Mouse (Mus musculus) forebrain, embryonic 12.5 days (tissue): Measurements from ENCODE around the gene Olfr1208. TPM values are rescaled to one million over a fixed set of nuclear protein-coding genes. Genes with fewer than 3 reads are reported as not detected.

Experiments
- ATAC-seq: fragments of 200-750 bp; cut with Nextera tagmentation; 2 replicates; pipeline ENCODE4 v1.8.0; 2017; ENCODE audit warnings: moderate TSS enrichment; ENCODE audit not compliant: low FRiP score
- H3K27ac ChIP-seq: fragments of 300-500 bp; sonication (generic); 2 replicates; pipeline ENCODE4 v1.5.1; 2016; ENCODE audit warnings: mild to moderate bottlenecking
- H3K27me3 ChIP-seq: fragments of 300-500 bp; sonication (generic); 2 replicates; pipeline ENCODE4 v1.6.1; 2016; ENCODE audit warnings: mild to moderate bottlenecking
- H3K36me3 ChIP-seq: fragments of 300-500 bp; sonication (generic); replicated peaks from 2 replicates; pipeline ENCODE4 v1.6.1; 2016; ENCODE audit warnings: mild to moderate bottlenecking
- H3K4me1 ChIP-seq: fragments of 300-500 bp; sonication (generic); 2 replicates; pipeline ENCODE4 v1.6.1; 2016
- H3K4me2 ChIP-seq: fragments of 300-500 bp; sonication (generic); 2 replicates; pipeline ENCODE4 v1.6.1; 2016; ENCODE audit warnings: mild to moderate bottlenecking, moderate library complexity
- H3K4me3 ChIP-seq: fragments of 300-500 bp; sonication (generic); replicated peaks from 2 replicates; pipeline ENCODE4 v1.5.1; 2016; ENCODE audit warnings: mild to moderate bottlenecking
- H3K9ac ChIP-seq: fragments of 300-500 bp; sonication (generic); 2 replicates; pipeline ENCODE4 v1.6.1; 2016; ENCODE audit warnings: mild to moderate bottlenecking
- H3K9me3 ChIP-seq: fragments of 300-500 bp; sonication (generic); 2 replicates; pipeline ENCODE4 v1.6.1; 2016
- WGBS: fragments of 180-500 bp; shearing (Covaris S2); methylation state at CpG from one replicate; pipeline ENCODE4 v1.1.7; 2016; 5-methylcytosine and 5-hydroxymethylcytosine counted together
- polyA plus RNA-seq: library from polyadenylated mRNA; unstranded; fragments of >200 nt; fragmentation: Nextera tagmentation; extraction: Ambion mirVana; gene quantifications from 2 replicates; pipeline ENCODE4 v1.2.1, GENCODE M21; 2016

Olfr1208 gene
- polyA plus RNA-seq: not detected in 2 replicates

DNA sequence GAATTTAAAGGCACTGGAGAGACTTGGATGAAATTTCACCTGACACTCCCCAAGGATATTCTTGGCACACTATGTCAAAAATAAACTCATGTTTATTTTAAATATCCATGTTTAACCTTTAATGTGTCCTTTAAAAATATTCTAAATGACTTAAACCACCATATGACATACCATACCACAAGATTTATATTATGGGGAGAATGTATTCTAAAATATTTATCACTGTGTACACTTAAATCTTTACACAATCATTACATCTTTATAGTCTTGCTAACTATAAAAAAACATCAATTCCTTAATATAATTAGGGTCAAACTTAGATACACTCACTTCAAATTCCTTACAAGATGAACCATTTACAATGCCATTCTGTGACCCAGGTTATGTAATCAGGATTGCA, at the start of gene Olfr1208:
TSS of gene Olfr1208 (minus strand) at position 101 of the 400 bp plus-strand sequence.
- Histone ChIP-seq H3K4me1 (no peaks in the 10 kb centered on the region), H3K9ac (no peak within 1 kb of the TSS), H3K9me3 (no peaks in the 10 kb centered on the region), H3K36me3 (no peaks in the 10 kb centered on the region), H3K27me3 (no peaks in the 10 kb centered on the region), H3K4me2 (no peak within 1 kb of the TSS), H3K4me3 (no peak within 1 kb of the TSS), H3K27ac (no peak within 1 kb of the TSS)
- ATAC-seq: no peak

DNA sequence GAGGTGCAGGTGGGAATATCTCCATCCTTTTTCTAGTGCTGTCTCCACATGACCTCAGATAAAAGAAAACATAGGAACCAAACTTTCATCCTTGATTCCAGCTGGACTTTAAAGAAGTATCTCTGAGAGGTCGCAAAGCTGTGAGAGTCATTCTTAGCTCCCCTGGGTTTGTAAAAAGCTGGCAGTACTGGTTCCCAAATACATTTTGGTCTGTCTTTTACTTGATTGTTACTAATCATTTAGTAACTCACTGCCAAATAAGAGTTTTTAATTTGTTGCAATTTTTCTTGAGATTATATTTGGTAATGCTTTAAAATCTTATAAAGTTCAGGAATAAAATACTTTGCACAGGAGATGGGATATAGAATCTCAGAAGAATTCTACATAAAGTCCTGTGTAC, 35.9 kb upstream of the Olfr1208 start, which contains the start of gene Olfr1211:
TSS of gene Olfr1211 (minus strand) at position 101 of the 400 bp plus-strand sequence.
- H3K9ac ChIP-seq: no peak within 1 kb of the TSS
- no peak within 1 kb of the TSS for H3K27ac ChIP-seq
- H3K4me3 ChIP-seq: no peak within 1 kb of the TSS
- WGBS: 90% methylated on average over 1 of the region's 1 CpGs
- H3K4me2 ChIP-seq: no peak within 1 kb of the TSS
- no peaks in the 10 kb centered on the region for H3K4me1 ChIP-seq
- H3K36me3 ChIP-seq: no peaks in the 10 kb centered on the region
- no peaks in the 10 kb centered on the region for H3K27me3 ChIP-seq
- H3K9me3 ChIP-seq: no peaks in the 10 kb centered on the region
- ATAC-seq: no peak

DNA sequence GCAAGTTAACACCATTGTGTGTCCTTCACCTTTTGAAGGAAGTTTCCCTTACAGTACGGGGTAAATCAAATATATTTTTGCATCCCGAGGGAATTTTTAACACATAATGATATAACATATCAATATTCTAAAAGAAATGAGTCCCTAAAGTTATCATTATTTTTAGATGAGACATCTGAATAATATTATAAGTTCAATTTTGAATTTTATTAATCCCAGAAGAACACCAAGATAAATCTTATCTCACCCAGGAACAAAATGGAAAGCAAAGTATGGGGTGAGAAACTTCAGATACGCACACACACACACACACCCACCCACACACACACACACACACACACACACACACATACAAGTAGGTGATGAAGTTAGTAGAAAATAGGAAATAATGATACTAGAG, 12.9 kb upstream of the Olfr1208 start, which contains the start of gene Olfr1209:
TSS of gene Olfr1209 (minus strand) at position 101 of the 400 bp plus-strand sequence.
- Histone ChIP-seq H3K27me3 (no peaks in the 10 kb centered on the region), H3K36me3 (no peaks in the 10 kb centered on the region), H3K9ac (no peak within 1 kb of the TSS), H3K4me2 (no peak within 1 kb of the TSS), H3K4me1 (no peaks in the 10 kb centered on the region), H3K4me3 (no peak within 1 kb of the TSS), H3K27ac (no peak within 1 kb of the TSS), H3K9me3 (no peaks in the 10 kb centered on the region)
- no peak for ATAC-seq
- 81% methylated on average over 3 of the region's 3 CpGs for WGBS

DNA sequence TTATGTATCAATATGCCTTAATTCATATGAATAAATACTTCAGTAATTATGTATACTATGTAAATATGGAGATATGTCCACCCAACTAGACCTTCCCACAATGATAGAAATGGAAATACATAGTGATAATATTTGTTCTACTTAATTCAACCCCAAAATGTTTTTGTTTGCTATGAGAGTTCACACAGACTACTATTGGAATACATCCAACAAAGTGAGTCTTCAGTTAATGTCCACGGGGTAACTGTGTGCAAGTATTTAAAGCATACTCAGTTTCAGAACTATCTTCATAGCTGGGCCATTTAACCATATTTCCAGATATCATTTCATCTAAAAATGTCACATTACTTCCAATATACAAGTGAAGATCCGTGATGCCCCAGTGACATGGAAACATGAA, 39.2 kb downstream of the Olfr1208 start, which contains the start of gene Olfr1206:
TSS of gene Olfr1206 (plus strand) at position 301 of the 400 bp plus-strand sequence.
- no peaks in the 10 kb centered on the region for H3K36me3 ChIP-seq
- no peaks in the 10 kb centered on the region for H3K4me1 ChIP-seq
- no peaks in the 10 kb centered on the region for H3K27me3 ChIP-seq
- H3K9me3 ChIP-seq: no peaks in the 10 kb centered on the region
- ATAC-seq: no peak
- H3K4me3 ChIP-seq: no peak within 1 kb of the TSS
- H3K4me2 ChIP-seq: no peak within 1 kb of the TSS
- H3K9ac ChIP-seq: no peak within 1 kb of the TSS
- 90% methylated on average over 2 of the region's 2 CpGs for WGBS
- H3K27ac ChIP-seq: no peak within 1 kb of the TSS

DNA sequence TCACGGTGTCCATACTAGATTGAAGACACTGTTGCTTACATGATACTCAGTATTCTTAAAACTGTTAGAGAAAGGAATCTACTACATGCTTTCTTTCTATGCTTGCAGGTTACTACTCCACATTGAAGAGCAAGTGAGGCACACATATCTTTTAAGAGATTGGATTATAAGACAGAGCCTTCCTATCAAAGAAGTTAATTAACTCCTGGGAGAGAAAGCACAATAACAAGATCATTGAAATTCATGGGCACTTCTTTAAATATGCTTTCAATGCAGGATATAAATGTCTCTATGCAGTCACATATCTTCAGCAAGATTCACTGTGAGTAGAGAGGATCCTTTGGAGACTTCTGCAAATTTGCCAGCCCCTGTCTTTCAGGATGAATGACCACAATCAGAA, 53.1 kb downstream of the Olfr1208 start, which contains the start of gene Olfr1204:
TSS of gene Olfr1204 (plus strand) at position 301 of the 400 bp plus-strand sequence.
- 97% methylated on average over 1 of the region's 1 CpGs for WGBS
- H3K27me3 ChIP-seq: no peaks in the 10 kb centered on the region
- no peaks in the 10 kb centered on the region for H3K36me3 ChIP-seq
- ATAC-seq: no peak
- no peaks in the 10 kb centered on the region for H3K9me3 ChIP-seq
- H3K9ac ChIP-seq: no peak within 1 kb of the TSS
- no peak within 1 kb of the TSS for H3K4me2 ChIP-seq
- H3K4me3 ChIP-seq: no peak within 1 kb of the TSS
- no peaks in the 10 kb centered on the region for H3K4me1 ChIP-seq
- H3K27ac ChIP-seq: no peak within 1 kb of the TSS

Other genes with a start within 250 kb of the Olfr1208 start
- not detected in 2 replicates for gene Olfr1193, start 226.7 kb downstream of the Olfr1208 start, polyA plus RNA-seq
- gene Olfr1195, start 213.1 kb downstream of the Olfr1208 start, polyA plus RNA-seq: not detected in 2 replicates
- gene Olfr1196, start 197.7 kb downstream of the Olfr1208 start, polyA plus RNA-seq: not detected in 2 replicates
- gene Olfr1197, start 169.9 kb downstream of the Olfr1208 start, polyA plus RNA-seq: not detected in 2 replicates
- not detected in 2 replicates for gene Olfr1198, start 150.9 kb downstream of the Olfr1208 start, polyA plus RNA-seq
- not detected in 2 replicates for gene Olfr1199, start 141.8 kb downstream of the Olfr1208 start, polyA plus RNA-seq
- not detected in 2 replicates for gene Olfr1200, start 131.8 kb downstream of the Olfr1208 start, polyA plus RNA-seq
- not detected in 2 replicates for gene Olfr1201, start 109.3 kb downstream of the Olfr1208 start, polyA plus RNA-seq
- gene Olfr1202, start 87.8 kb downstream of the Olfr1208 start, polyA plus RNA-seq: not detected in 2 replicates
- gene Olfr1205, start 72.6 kb downstream of the Olfr1208 start, polyA plus RNA-seq: not detected in 2 replicates
- gene Olfr1204, start 53.0 kb downstream of the Olfr1208 start, polyA plus RNA-seq: not detected in 2 replicates
- not detected in 2 replicates for gene Olfr1206, start 39.1 kb downstream of the Olfr1208 start, polyA plus RNA-seq
- gene Olfr1209, start 12.8 kb upstream of the Olfr1208 start, polyA plus RNA-seq: not detected in 2 replicates
- gene Olfr1211, start 35.8 kb upstream of the Olfr1208 start, polyA plus RNA-seq: not detected in 2 replicates
- gene Olfr1212, start 51.7 kb upstream of the Olfr1208 start, polyA plus RNA-seq: not detected in 2 replicates
- not detected in 2 replicates for gene Gm13762, start 78.0 kb upstream of the Olfr1208 start, polyA plus RNA-seq
- gene Olfr1214, start 90.3 kb upstream of the Olfr1208 start, polyA plus RNA-seq: not detected in 2 replicates
- not detected in 2 replicates for gene Olfr1215, start 104.7 kb upstream of the Olfr1208 start, polyA plus RNA-seq
- not detected in 2 replicates for gene Olfr1216, start 116.0 kb upstream of the Olfr1208 start, polyA plus RNA-seq
- gene Olfr1217, start 129.8 kb upstream of the Olfr1208 start, polyA plus RNA-seq: not detected in 2 replicates
- gene Olfr1218, start 158.9 kb upstream of the Olfr1208 start, polyA plus RNA-seq: not detected in 2 replicates
- not detected in 2 replicates for gene Olfr1219, start 181.2 kb upstream of the Olfr1208 start, polyA plus RNA-seq
- not detected in 2 replicates for gene Olfr1220, start 204.5 kb upstream of the Olfr1208 start, polyA plus RNA-seq
- not detected in 2 replicates for gene Olfr1221, start 215.0 kb upstream of the Olfr1208 start, polyA plus RNA-seq
- gene Olfr1222, start 230.7 kb upstream of the Olfr1208 start, polyA plus RNA-seq: not detected in 2 replicates
- not detected in 2 replicates for gene Olfr1223, start 249.2 kb upstream of the Olfr1208 start, polyA plus RNA-seq